Mouse (Mus musculus): ENCODE data around the gene Acsl4. TPM values are rescaled to one million over a fixed set of nuclear protein-coding genes. Genes with fewer than 3 reads are reported as not detected.

Acsl4 gene
- polyA plus RNA-seq, 1 experiment: 4.8 TPM

DNA sequence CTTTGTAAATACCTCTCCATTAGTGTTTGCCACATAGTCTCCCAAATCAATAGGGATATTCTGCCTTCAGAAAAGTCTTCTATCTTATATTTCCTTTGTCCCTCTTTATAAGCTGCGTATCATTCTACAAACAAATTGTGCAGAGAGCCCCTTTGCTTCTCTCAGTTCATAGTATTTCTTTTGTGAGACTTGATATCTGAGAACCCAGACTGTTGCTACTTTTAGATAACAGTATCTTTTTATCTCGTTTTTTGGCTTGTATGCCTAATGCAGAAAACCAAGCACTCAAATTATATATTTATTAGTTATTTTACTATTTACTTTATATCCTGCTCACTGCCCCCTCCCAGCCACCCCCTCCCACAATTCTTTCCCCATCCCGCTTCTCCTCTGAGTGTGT is 19.7 kb upstream of the Acsl4 start:
- H3K27me3 ChIP-seq (ENCODE audit: control insufficient read depth, insufficient read depth, low read length): no peaks in the 10 kb centered on the region
- no peaks in the 10 kb centered on the region for H3K4me1 ChIP-seq (replicated peaks; ENCODE audit: control insufficient read depth, insufficient read depth, low read length)
- no peak overlapping the region for H3K4me3 ChIP-seq (ENCODE audit: control insufficient read depth, insufficient read depth, low read length)
- H3K36me3 ChIP-seq (ENCODE audit: control insufficient read depth, insufficient read depth, low read length): no peaks in the 10 kb centered on the region
- DNase-seq: no peak
- H3K27ac ChIP-seq (ENCODE audit: control insufficient read depth, insufficient read depth, low read length): no peak overlapping the region
- TF ChIP-seq POLR2A (IDR thresholded peaks at IDR 0.05; ENCODE audit: control insufficient read depth, extremely low read depth, insufficient read depth, low read length, poor library complexity): no peak
- TF ChIP-seq CTCF (IDR thresholded peaks at IDR 0.05; ENCODE audit: borderline replicate concordance, control insufficient read depth, extremely low read depth, insufficient read depth, low read length, poor library complexity): no peak
- 90% methylated on average over 3 of the region's 3 CpGs for WGBS

DNA sequence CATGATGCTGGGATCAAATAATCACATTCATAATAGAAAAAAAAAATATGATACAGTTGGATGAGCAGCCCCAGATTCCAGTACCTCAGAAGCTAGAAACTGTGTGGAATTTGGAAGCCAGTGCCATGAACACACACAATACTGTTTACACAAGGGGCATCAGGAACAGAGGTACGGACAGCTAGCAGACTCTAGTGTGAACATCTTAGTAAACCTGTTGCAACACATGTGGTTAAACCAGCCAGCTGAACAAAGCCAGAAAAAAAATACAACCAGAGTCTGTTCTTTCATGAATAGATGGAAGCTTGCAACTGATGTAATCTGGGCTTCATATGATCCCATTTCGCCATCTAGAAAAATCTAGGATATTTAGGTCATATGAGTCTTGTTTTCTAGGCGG is 19.0 kb upstream of the Acsl4 start:
- Histone ChIP-seq H3K36me3 (ENCODE audit: control insufficient read depth, insufficient read depth, low read length) (no peaks in the 10 kb centered on the region), H3K27me3 (ENCODE audit: control insufficient read depth, insufficient read depth, low read length) (no peaks in the 10 kb centered on the region), H3K4me1 (replicated peaks; ENCODE audit: control insufficient read depth, insufficient read depth, low read length) (no peaks in the 10 kb centered on the region), H3K4me3 (ENCODE audit: control insufficient read depth, insufficient read depth, low read length) (no peak overlapping the region), H3K27ac (ENCODE audit: control insufficient read depth, insufficient read depth, low read length) (no peak overlapping the region)
- DNase-seq: no peak
- TF ChIP-seq CTCF (IDR thresholded peaks at IDR 0.05; ENCODE audit: borderline replicate concordance, control insufficient read depth, extremely low read depth, insufficient read depth, low read length, poor library complexity) (no peak), POLR2A (IDR thresholded peaks at IDR 0.05; ENCODE audit: control insufficient read depth, extremely low read depth, insufficient read depth, low read length, poor library complexity) (no peak)
- 71% methylated on average over 3 of the region's 3 CpGs for WGBS

DNA sequence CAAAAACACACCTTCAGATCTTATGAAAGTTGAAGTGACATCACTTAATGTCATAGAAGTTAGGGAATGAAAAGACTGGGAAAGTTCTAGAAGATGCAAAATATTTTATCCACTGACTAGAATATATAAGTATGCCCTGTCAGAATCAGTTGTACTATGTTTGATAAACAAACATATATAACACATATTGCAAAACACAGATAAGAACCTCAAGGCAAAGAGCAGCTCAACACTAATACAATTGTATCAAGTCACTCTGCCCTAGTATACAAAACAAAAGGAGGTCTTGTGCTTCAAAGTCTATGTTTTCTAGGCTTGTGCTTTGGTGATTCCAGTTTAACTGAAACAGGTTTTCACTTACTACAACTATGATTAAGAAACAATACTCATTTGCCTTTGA is 12.8 kb upstream of the Acsl4 start:
- TF ChIP-seq CTCF (IDR thresholded peaks at IDR 0.05; ENCODE audit: borderline replicate concordance, control insufficient read depth, extremely low read depth, insufficient read depth, low read length, poor library complexity): no peak
- TF ChIP-seq POLR2A (IDR thresholded peaks at IDR 0.05; ENCODE audit: control insufficient read depth, extremely low read depth, insufficient read depth, low read length, poor library complexity): no peak
- Histone ChIP-seq H3K4me1 (replicated peaks; ENCODE audit: control insufficient read depth, insufficient read depth, low read length) (peaks cover 2% of the 10 kb centered on the region; the same call in 1 of the 2 replicates), H3K36me3 (ENCODE audit: control insufficient read depth, insufficient read depth, low read length) (no peaks in the 10 kb centered on the region), H3K27me3 (ENCODE audit: control insufficient read depth, insufficient read depth, low read length) (no peaks in the 10 kb centered on the region), H3K4me3 (ENCODE audit: control insufficient read depth, insufficient read depth, low read length) (no peak overlapping the region), H3K27ac (ENCODE audit: control insufficient read depth, insufficient read depth, low read length) (no peak overlapping the region)
- no peak for DNase-seq

DNA sequence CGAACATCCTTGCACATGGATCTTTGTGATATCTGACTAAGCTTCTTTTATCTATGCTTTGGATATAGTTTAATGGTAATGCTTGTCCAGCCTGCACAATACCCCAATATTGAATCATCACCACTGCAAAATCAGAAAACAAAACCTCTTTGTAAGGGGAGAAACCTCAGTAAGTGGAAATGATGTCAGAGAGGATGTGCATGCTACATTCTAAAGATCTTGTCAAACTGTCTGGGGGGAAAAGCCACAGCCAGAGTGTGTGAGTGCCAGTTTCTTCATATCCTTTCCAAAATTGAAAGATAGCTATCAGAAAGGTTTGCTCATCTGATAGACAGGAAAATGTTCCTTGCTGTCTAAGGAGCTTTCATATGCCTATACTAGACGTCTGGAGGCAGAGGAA is 8.3 kb upstream of the Acsl4 start:
- no peaks in the 10 kb centered on the region for H3K36me3 ChIP-seq (ENCODE audit: control insufficient read depth, insufficient read depth, low read length)
- H3K4me3 ChIP-seq (ENCODE audit: control insufficient read depth, insufficient read depth, low read length): no peak overlapping the region
- WGBS: 51% methylated on average over 2 of the region's 2 CpGs
- H3K27ac ChIP-seq (ENCODE audit: control insufficient read depth, insufficient read depth, low read length): no peak overlapping the region
- no peaks in the 10 kb centered on the region for H3K27me3 ChIP-seq (ENCODE audit: control insufficient read depth, insufficient read depth, low read length)
- no peak for DNase-seq
- H3K4me1 ChIP-seq (replicated peaks; ENCODE audit: control insufficient read depth, insufficient read depth, low read length): peaks cover 2% of the 10 kb centered on the region; the same call in 1 of the 2 replicates
- TF ChIP-seq POLR2A (IDR thresholded peaks at IDR 0.05; ENCODE audit: control insufficient read depth, extremely low read depth, insufficient read depth, low read length, poor library complexity): no peak
- no peak for TF ChIP-seq CTCF (IDR thresholded peaks at IDR 0.05; ENCODE audit: borderline replicate concordance, control insufficient read depth, extremely low read depth, insufficient read depth, low read length, poor library complexity)

DNA sequence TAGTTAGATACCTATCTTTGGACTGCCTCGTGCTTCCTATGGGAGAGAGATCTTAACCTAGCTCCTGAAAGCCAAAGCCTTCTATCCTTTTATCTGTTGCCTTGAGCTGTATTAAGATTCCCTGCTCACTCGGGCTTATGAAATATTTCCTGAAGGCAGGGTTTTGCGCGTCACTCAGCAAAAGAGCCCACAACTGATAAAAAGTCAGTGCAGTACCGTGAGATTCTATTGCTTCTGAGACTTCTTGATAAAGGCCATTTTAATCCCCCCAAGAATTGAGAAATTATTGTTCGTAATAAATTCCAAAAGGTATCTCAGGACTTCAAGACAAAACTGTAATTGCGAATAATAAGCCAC is 552 bp upstream of the Acsl4 start:
- H3K4me3 ChIP-seq (ENCODE audit: control insufficient read depth, insufficient read depth, low read length): peak overlapping the region; percentile 67
- no peak for TF ChIP-seq CTCF (IDR thresholded peaks at IDR 0.05; ENCODE audit: borderline replicate concordance, control insufficient read depth, extremely low read depth, insufficient read depth, low read length, poor library complexity)
- no peak for TF ChIP-seq POLR2A (IDR thresholded peaks at IDR 0.05; ENCODE audit: control insufficient read depth, extremely low read depth, insufficient read depth, low read length, poor library complexity)
- WGBS: 4% methylated on average over 7 of the region's 7 CpGs
- 0 out of 2 replicates have a peak, but pooled peaks cover 2% of the 10 kb centered on the region for H3K4me1 ChIP-seq (replicated peaks; ENCODE audit: control insufficient read depth, insufficient read depth, low read length)
- no peaks in the 10 kb centered on the region for H3K36me3 ChIP-seq (ENCODE audit: control insufficient read depth, insufficient read depth, low read length)
- DNase-seq: no peak
- H3K27me3 ChIP-seq (ENCODE audit: control insufficient read depth, insufficient read depth, low read length): no peaks in the 10 kb centered on the region
- H3K27ac ChIP-seq (ENCODE audit: control insufficient read depth, insufficient read depth, low read length): peak overlapping the region; percentile 65; the same call in 1 of the 2 replicates

DNA sequence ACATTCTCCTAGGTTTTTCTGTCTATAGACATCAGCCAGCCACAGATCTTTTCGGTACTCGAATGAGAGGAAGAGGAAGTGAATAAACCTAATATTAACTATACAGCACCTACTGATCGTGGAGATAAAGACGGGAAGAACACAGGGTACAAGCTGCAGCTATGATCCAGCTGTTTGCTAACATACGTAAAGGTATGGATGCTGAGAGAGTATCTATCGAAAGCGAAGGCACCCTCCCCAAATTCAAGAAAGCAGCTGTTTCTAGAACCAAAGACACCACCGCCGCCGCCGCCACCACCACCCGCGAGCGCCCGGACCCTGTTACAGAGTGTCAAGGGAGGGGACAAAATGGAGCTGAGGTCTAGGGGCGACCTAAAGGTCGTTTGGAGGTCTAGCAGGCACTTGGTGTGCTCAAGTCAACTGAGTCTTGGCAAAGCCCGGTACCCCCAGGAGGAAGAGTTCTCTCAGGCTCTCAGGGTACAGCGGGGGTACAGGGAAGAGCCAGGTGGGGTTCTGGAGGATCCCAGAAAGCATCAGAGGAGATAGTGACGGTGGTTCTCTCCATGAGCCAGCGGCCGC is 665 bp downstream of the Acsl4 start:
- Histone ChIP-seq H3K4me1 (replicated peaks; ENCODE audit: control insufficient read depth, insufficient read depth, low read length) (0 out of 2 replicates have a peak, but pooled peaks cover 2% of the 10 kb centered on the region), H3K36me3 (ENCODE audit: control insufficient read depth, insufficient read depth, low read length) (no peaks in the 10 kb centered on the region), H3K4me3 (ENCODE audit: control insufficient read depth, insufficient read depth, low read length) (peak overlapping the region; percentile 59), H3K27ac (ENCODE audit: control insufficient read depth, insufficient read depth, low read length) (peak overlapping the region; percentile 17; the same call in 1 of the 2 replicates), H3K27me3 (ENCODE audit: control insufficient read depth, insufficient read depth, low read length) (no peaks in the 10 kb centered on the region)
- peak; percentile 19 for DNase-seq
- WGBS: 0% methylated on average over 22 of the region's 22 CpGs
- TF ChIP-seq CTCF (IDR thresholded peaks at IDR 0.05; ENCODE audit: borderline replicate concordance, control insufficient read depth, extremely low read depth, insufficient read depth, low read length, poor library complexity) (no peak), POLR2A (IDR thresholded peaks at IDR 0.05; ENCODE audit: control insufficient read depth, extremely low read depth, insufficient read depth, low read length, poor library complexity) (no peak)

DNA sequence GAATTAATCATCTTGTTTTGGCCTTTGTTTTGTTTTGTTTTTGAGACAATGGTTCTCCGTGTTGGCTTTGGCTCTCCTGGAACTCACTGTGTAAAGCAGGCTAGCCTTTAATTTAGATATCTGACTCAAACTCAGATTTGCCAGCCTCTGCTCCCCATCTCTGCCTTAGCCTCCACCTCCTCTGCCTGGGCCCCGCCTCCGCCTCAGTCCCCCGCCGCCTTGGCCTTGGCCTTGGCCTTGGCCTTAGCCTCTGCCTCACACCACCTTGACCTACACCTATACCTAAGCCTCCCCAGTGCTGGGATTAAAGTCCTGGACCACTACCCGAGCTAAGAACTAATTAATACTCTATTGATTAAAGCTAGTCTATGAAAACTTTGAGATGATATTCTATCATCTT is 2.2 kb downstream of the Acsl4 start:
- 0 out of 2 replicates have a peak, but pooled peaks cover 2% of the 10 kb centered on the region for H3K4me1 ChIP-seq (replicated peaks; ENCODE audit: control insufficient read depth, insufficient read depth, low read length)
- H3K36me3 ChIP-seq (ENCODE audit: control insufficient read depth, insufficient read depth, low read length): no peaks in the 10 kb centered on the region
- TF ChIP-seq POLR2A (IDR thresholded peaks at IDR 0.05; ENCODE audit: control insufficient read depth, extremely low read depth, insufficient read depth, low read length, poor library complexity): no peak
- no peak for TF ChIP-seq CTCF (IDR thresholded peaks at IDR 0.05; ENCODE audit: borderline replicate concordance, control insufficient read depth, extremely low read depth, insufficient read depth, low read length, poor library complexity)
- H3K27me3 ChIP-seq (ENCODE audit: control insufficient read depth, insufficient read depth, low read length): no peaks in the 10 kb centered on the region
- no peak overlapping the region for H3K27ac ChIP-seq (ENCODE audit: control insufficient read depth, insufficient read depth, low read length)
- no peak for DNase-seq
- WGBS: 95% methylated on average over 6 of the region's 6 CpGs
- no peak overlapping the region for H3K4me3 ChIP-seq (ENCODE audit: control insufficient read depth, insufficient read depth, low read length)

Measured in thymus, adult 2 months (tissue).